Mouse (Mus musculus) left cerebral cortex, adult 18-20 months (tissue): ENCODE data around the gene Ccdc146. TPM values are rescaled to one million over a fixed set of nuclear protein-coding genes. Genes with fewer than 3 reads are reported as not detected.
A peak's percentile ranks its signal among the peaks of the same experiment; 100 is the strongest.
"Not testable (repeated sequence)": the region's sequence is repeated elsewhere in the genome, so short reads cannot be mapped to it uniquely, and the experiment has no call there.

Experiments used
- DNase-seq, 2 experiments: peaks; one replicate each; pipeline ENCODE4 v3.0.0; 2021 to 2022; ENCODE audit warnings: low spot score in 2 of 2, mixed read lengths in 1 of 2
- total RNA-seq, 2 experiments: library from RNA; stranded (reverse); gene quantifications; 2 replicates each; pipeline ENCODE4 v1.2.3; 2021

Ccdc146 gene
- total RNA-seq, 2 experiments from 2014 or later, result not detected

DNA sequence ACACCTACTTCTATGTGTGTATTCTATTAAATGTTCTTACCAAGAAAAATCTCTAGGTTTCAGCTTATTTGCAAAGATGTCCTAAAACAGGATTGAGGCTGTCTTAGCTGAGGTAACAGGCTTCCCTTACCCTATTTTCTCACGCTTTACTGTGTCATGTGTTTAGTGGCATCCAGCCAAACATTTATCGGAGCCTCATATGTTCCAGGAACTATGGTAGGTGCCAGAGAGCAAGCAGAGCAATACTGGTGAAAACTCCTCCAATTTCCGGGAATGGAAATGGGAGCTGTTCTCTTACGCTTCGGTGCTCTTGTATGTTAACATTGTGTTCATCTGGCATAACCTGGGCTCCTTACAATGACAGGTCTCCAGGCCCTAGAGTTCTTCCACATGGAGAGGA lies 92.8 kb downstream of the Ccdc146 start:
- DNase-seq, result no peak

GRCm38 (mm10) chr5:21329672-21330665 lies 94.5 kb downstream of the Ccdc146 start:
- no peak for DNase-seq

DNA sequence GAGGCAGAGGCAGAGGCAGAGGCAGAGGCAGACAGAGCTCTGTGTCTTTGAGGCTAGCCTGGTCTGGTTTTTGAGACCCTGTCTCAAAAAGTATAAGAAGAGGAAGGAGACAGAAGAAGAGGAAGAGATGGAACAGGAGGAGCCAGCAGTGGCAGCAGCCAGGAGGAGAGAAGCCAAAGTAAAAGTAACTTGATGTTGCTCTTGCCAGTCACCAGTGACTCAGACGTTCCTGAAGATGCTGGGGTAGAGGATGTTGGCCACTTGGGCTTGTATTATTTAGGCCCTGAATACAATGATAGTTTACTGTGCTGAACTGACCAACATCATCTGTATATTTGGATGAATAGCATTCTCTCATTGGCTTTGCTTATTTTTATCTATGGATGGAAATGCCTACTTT lies 95.9 kb downstream of the Ccdc146 start:
- DNase-seq, result no peak

GRCm38 (mm10) chr5:21326494-21326893 lies 98.0 kb downstream of the Ccdc146 start:
- peak in 1 of 2 experiments; percentile 32 for DNase-seq

GRCm38 (mm10) chr5:21320138-21320537 lies 104.3 kb downstream of the Ccdc146 start:
- DNase-seq, result no peak

- no peak for DNase-seq
Observed at GRCm38 (mm10) chr5:21314696-21315095, 109.8 kb downstream of the Ccdc146 start.

GRCm38 (mm10) chr5:21307165-21307564 lies 117.3 kb downstream of the Ccdc146 start:
- DNase-seq, result no peak

GRCm38 (mm10) chr5:21301011-21301410 lies 123.5 kb downstream of the Ccdc146 start:
- DNase-seq, result no peak

- DNase-seq, result no peak
Observed at GRCm38 (mm10) chr5:21300058-21300457, 124.4 kb downstream of the Ccdc146 start.

DNA sequence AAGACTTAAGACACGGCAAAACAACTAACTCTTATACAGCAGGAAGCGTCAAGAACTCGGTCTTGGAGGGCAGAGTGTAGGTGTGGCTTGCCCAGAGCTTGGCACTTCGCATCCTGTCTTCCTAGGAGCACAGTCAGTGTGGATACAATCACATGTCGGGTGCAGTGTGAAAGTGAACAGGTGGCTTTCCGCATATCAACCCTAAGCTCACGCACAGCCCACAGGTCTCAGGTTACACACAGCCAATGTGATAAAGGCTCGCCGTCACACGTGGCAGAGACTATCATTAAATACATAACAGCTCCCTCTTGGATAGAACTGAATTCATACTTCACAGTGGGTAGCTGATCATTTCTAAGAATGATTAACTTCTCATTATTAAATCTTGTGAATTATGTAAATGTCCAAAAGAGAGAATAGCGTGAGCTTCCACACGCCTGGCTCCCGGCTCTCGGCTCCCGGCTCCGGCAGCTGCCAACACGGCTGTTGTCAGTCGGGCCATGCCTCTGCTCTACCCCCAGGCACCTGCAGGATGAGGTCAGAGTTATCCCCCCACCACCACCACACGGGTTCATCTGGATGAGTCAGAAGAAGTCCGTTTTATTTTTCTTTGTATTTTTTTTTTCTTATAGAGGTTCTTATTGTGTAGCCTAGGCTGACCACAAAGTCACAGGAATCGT lies 125.3 kb downstream of the Ccdc146 start:
- DNase-seq, result no peak

- DNase-seq, result no peak
Observed at GRCm38 (mm10) chr5:21295683-21296082, 128.8 kb downstream of the Ccdc146 start.

DNA sequence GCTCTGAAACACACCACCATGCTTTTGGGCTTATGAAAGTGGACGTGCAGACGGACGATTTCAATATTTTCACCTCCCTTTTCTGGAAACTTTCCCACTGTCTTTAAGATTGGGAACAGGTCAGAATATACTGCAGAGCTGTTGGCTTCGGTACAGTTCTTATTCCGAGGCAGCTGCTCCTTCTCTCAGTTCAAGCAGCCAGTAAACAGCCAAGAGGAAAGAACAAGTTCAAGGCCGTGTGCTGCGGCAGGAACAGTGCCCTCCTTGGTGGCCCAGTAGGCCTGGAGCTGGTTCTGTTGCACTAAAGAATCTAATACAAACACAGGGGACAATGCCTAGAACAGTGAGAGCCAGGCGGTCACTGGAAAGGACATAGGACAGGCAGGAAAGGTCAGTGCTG lies 133.9 kb downstream of the Ccdc146 start:
- no peak for DNase-seq

DNA sequence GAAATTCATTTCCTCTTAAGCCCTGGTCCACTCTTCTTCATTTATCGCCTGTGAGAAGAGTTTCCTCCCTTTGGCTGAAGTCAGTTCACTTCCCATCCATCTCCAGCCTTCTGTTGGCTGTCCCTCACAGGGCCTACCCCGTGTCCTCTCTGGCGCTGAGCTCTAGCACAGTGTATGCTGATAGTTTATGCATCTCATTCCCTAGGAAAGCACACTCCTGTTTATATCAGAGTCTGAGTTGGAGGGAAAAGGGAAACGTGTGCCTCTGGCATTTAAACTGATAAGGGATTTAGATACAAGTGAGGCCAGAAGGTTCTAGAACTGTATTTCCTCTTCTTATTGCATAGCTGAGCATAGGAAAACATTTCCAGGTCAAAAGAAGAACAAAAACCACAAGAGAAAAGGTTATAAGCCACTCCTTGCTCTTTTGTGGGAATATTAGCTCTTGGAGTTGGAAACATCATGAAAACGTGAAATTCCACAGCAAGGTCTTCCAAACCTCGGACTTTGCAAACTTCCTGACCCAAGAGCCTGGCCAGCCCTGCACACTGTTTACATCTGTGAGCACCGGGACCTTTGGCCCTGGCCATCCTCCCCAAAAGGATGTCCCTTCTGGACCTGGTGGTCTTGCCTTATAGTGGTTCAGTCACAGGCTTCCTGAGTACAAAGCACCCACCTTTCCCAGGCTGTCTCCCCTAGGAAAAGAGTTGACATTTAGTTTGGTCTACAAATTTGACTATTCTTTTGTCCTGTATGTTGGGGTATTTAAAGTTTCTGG lies 135.6 kb downstream of the Ccdc146 start:
- no peak for DNase-seq

- DNase-seq, result no peak
Observed at GRCm38 (mm10) chr5:21283356-21284062, 141.0 kb downstream of the Ccdc146 start.

- not testable (repeated sequence) for DNase-seq
Observed at GRCm38 (mm10) chr5:21277685-21278084, 146.8 kb downstream of the Ccdc146 start.

DNA sequence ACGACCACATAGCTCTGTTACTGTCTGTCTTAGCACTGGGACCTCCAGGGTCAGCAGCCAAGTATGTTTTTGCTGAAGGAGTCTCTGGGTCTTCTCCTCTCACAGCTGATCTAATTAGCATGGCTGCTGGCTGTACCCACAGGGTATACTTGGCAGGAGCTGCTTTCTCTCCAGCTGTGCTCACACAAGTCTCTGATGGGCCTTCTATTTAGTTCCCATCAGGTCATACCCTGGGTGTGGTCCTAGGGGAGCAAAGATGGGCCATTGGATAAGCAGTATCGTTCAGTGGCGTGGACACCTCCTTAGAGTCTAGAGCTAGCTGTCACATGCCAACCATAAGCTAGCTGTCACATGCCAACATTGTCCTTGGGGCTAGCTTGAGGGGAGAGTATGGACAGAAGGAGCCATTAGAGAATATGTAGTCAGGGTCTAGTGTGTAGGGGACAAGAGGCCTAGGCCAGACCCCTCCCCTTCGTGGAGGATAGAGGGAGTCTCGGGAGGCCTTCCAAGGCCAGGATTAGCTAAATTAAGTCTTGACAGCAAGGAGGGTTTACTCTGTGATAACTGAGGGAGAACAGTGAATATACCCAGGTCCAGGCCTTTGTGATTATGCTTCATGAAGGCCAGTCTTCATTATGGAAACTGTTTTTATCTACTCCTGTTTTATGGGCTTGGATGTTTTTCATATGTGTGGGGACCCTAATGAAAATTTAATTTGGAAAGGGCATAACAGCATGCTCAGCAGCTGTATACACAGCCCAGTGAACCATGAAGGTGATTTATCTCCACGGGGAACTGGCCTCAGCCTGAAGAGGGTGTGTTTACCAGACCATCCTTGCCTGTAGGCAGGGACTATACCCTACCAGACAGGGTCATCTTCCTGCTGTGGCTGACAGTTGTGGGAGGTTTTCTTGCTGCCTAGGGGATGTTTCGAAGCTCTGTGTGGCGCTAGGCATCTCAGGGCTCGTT lies 152.8 kb downstream of the Ccdc146 start:
- DNase-seq, result no peak

DNA sequence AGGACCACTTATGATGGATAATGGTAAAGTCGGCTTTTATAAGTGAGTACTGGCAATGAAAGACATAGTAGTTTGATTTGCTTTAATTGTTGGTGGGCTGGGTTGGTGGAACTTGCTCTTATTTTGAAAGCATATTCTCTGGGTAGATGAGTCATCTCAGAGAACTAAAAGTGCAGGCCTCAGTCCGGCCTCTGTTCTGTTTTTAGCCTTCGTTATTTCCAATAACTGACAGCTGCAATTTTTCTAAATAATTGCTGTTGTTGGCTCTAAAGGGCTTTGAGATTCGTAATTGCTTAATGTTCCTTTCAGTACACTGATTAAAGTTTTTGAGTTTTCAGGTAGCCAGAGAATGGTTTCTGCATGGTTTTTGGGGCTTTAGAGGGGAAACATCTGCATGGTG lies 153.7 kb downstream of the Ccdc146 start:
- no peak for DNase-seq

- no peak for DNase-seq
Observed at GRCm38 (mm10) chr5:21269446-21269845, 155.0 kb downstream of the Ccdc146 start.

GRCm38 (mm10) chr5:21267090-21267489 lies 157.4 kb downstream of the Ccdc146 start:
- no peak for DNase-seq

GRCm38 (mm10) chr5:21265049-21265448 lies 159.4 kb downstream of the Ccdc146 start:
- DNase-seq, result peak; percentile 83 to 92
